Mouse (Mus musculus) limb, embryonic 11.5 days (tissue): ENCODE results near the gene Prr29. TPM values are rescaled to one million over a fixed set of nuclear protein-coding genes. Genes with fewer than 3 reads are reported as not detected.

Source experiments
- ATAC-seq: fragments of 200-750 bp; cut with Nextera tagmentation; 2 replicates; pipeline ENCODE4 v1.8.0; 2017; ENCODE audit warnings: low read depth; ENCODE audit not compliant: insufficient number of reproducible peaks, low FRiP score, low TSS enrichment
- DNase-seq: peaks from one replicate; pipeline ENCODE4 v3.0.0-alpha.2; 2015; ENCODE audit warnings: low spot score
- H3K27ac ChIP-seq: fragments of 300-500 bp; sonication (generic); replicated peaks from 2 replicates; pipeline ENCODE4 v1.5.1; 2014; ENCODE audit warnings: low read depth, mild to moderate bottlenecking, low read length
- H3K27me3 ChIP-seq: fragments of 300-500 bp; sonication (generic); 2 replicates; pipeline ENCODE4 v1.6.1; 2014; ENCODE audit warnings: mild to moderate bottlenecking, low read length, mixed read lengths; ENCODE audit not compliant: control insufficient read depth, insufficient read depth
- H3K36me3 ChIP-seq: fragments of 300-500 bp; sonication (generic); 2 replicates; pipeline ENCODE4 v1.6.1; 2014; ENCODE audit warnings: mild to moderate bottlenecking, low read length, moderate library complexity, mixed read lengths; ENCODE audit not compliant: control insufficient read depth, insufficient read depth
- H3K4me1 ChIP-seq: fragments of 300-500 bp; sonication (generic); 2 replicates; pipeline ENCODE4 v1.6.1; 2014; ENCODE audit warnings: low read length, mixed read lengths; ENCODE audit not compliant: control insufficient read depth, insufficient read depth
- H3K4me2 ChIP-seq: fragments of 300-500 bp; sonication (generic); 2 replicates; pipeline ENCODE4 v1.6.1; 2014; ENCODE audit warnings: low read depth, mild to moderate bottlenecking, moderate library complexity; ENCODE audit not compliant: severe bottlenecking
- H3K4me3 ChIP-seq: fragments of 300-500 bp; sonication (generic); 2 replicates; pipeline ENCODE4 v1.5.1; 2014; ENCODE audit warnings: low read depth, low read length
- H3K9ac ChIP-seq: fragments of 300-500 bp; sonication (generic); 2 replicates; pipeline ENCODE4 v1.6.1; 2014; ENCODE audit warnings: mild to moderate bottlenecking, low read length
- H3K9me3 ChIP-seq: fragments of 300-500 bp; sonication (generic); 2 replicates; pipeline ENCODE4 v1.6.1; 2016; ENCODE audit warnings: low read length; ENCODE audit not compliant: control insufficient read depth
- WGBS: fragments of 180-500 bp; shearing (Covaris S2); extraction: QIAGEN DNeasy Blood & Tissue Kit; methylation state at CpG from one replicate; pipeline ENCODE4 v1.1.7; 2014; 5-methylcytosine and 5-hydroxymethylcytosine counted together
- polyA plus RNA-seq: library from polyadenylated mRNA; unstranded; fragments of >200 nt; fragmentation: Nextera tagmentation; extraction: Ambion mirVana; gene quantifications from 2 replicates; pipeline ENCODE4 v1.2.1, GENCODE M21; 2014

Prr29 gene
- polyA plus RNA-seq, 1 experiment from 2014 or later, result not detected

DNA sequence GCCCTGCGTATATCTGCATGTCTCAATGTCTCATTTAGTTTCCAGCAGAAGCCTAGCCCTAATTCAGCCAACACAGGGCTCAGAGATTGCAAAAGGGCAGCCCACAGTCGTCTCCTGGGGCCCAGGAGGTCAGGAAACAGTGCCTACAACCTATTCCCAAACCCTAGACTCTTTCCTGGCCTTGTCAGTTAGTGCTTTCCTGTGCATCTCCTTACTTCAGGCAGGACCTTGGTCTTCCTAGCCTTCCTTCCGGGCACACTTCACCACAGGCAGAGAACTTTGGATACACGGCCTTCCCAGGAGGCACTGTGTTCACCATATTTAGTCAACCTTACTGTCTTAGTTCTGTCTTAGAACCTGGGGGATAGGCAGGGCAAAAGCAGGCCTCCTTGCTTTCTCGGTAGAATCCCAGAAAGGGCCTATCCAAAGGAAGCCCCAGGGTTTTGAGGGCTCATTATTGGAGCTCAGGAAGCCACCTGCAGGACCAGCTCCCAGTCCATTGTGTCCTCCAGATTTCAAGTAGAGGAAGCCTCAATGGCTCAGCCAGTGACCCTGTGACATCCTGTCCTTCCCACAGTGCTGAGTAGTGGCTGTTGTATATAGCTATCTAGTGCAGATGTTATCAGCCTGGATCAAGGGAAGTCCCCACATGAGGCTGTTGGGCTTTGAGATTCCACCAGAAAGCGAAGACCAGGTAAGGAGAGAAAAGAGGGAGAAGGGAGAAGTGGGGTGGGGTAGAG lies 17.9 kb downstream of the Prr29 start:
- Histone ChIP-seq H3K9me3 (no peaks in the 10 kb centered on the region), H3K4me3 (no peak overlapping the region), H3K27ac (no peak overlapping the region), H3K36me3 (no peaks in the 10 kb centered on the region), H3K9ac (no peak overlapping the region), H3K4me1 (no peaks in the 10 kb centered on the region), H3K27me3 (no peaks in the 10 kb centered on the region), H3K4me2 (0 out of 2 replicates have a peak overlapping the region, but pooled peaks have one; percentile 4)
- ATAC-seq, result no peak
- 83% methylated on average over 6 of the region's 6 CpGs for WGBS
- no peak for DNase-seq

- Histone ChIP-seq H3K4me2 (no peak overlapping the region), H3K27ac (no peak overlapping the region), H3K4me3 (no peak overlapping the region), H3K36me3 (no peaks in the 10 kb centered on the region), H3K9ac (no peak overlapping the region), H3K27me3 (no peaks in the 10 kb centered on the region), H3K4me1 (no peaks in the 10 kb centered on the region), H3K9me3 (no peaks in the 10 kb centered on the region)
- ATAC-seq (no peak), DNase-seq (no peak)
- 88% methylated on average over 3 of the region's 3 CpGs for WGBS
Observed at GRCm38 (mm10) chr11:106386409-106386808, 21.1 kb downstream of the Prr29 start.

GRCm38 (mm10) chr11:106387020-106387419 lies 21.7 kb downstream of the Prr29 start:
- Histone ChIP-seq H3K9ac (no peak overlapping the region), H3K9me3 (no peaks in the 10 kb centered on the region), H3K27me3 (no peaks in the 10 kb centered on the region), H3K27ac (no peak overlapping the region), H3K4me3 (no peak overlapping the region), H3K36me3 (no peaks in the 10 kb centered on the region), H3K4me2 (no peak overlapping the region), H3K4me1 (no peaks in the 10 kb centered on the region)
- DNase-seq, result no peak
- ATAC-seq, result no peak
- 83% methylated on average over 6 of the region's 6 CpGs for WGBS

DNA sequence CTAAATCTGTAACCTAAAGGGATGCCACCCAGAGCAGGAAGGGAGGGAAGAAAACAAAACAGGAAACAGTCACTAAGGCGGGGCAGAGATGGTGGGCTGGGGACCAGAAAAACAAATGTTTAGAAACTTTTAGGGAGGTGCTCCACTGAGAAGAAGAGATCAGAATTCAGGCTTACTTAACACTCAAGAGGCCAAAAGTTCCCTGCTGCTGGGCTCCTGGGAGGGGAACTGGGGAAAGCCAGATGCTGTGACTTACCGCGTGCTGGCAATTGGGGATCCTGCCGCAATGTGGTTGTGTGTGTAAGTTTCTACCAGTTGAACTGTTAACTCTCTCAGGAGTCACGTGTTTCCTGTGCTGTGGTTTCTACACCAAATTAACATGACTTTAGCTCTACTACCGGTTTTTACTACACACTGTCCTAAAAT lies 22.5 kb downstream of the Prr29 start, which contains the start of gene Icam2:
Icam2 (minus strand) TSS at position 285 of the 426 bp plus-strand sequence.
- H3K4me2 ChIP-seq, result no peak within 1 kb of the TSS
- no peaks in the 10 kb centered on the region for H3K4me1 ChIP-seq
- H3K9ac ChIP-seq, result no peak within 1 kb of the TSS
- no peak within 1 kb of the TSS for H3K4me3 ChIP-seq
- H3K27ac ChIP-seq, result no peak within 1 kb of the TSS
- no peaks in the 10 kb centered on the region for H3K27me3 ChIP-seq
- no peaks in the 10 kb centered on the region for H3K9me3 ChIP-seq
- DNase-seq, result no peak
- H3K36me3 ChIP-seq, result no peaks in the 10 kb centered on the region
- 81% methylated on average over 6 of the region's 6 CpGs for WGBS
- no peak for ATAC-seq

DNA sequence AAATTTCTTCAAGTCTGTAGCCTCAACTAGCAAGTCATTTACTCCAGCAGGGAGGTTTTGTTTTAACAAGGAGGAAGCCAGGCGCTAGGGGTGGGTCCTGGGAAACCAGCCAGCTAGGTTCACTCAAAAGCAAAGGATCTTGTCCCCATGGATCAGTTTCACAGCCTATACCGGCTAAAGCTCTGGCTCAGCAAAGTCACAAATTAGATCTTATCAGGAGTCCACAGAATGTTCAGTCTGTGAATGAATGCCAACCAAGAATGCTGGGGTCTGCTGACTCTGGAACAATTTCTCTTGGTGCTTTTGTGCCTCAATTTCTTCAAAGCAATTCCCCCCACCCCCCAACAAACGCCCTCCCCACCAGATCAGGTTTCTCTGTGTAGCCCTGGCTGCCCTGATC lies 24.3 kb downstream of the Prr29 start:
- no peaks in the 10 kb centered on the region for H3K4me1 ChIP-seq
- H3K9ac ChIP-seq, result no peak overlapping the region
- DNase-seq, result no peak
- ATAC-seq, result no peak
- no peak overlapping the region for H3K4me3 ChIP-seq
- no peaks in the 10 kb centered on the region for H3K36me3 ChIP-seq
- no peak overlapping the region for H3K4me2 ChIP-seq
- 33% methylated on average over 3 of the region's 3 CpGs for WGBS
- H3K27ac ChIP-seq, result no peak overlapping the region
- H3K9me3 ChIP-seq, result no peaks in the 10 kb centered on the region
- no peaks in the 10 kb centered on the region for H3K27me3 ChIP-seq

- Histone ChIP-seq H3K9me3 (no peaks in the 10 kb centered on the region), H3K27ac (no peak overlapping the region), H3K4me2 (no peak overlapping the region), H3K4me1 (no peaks in the 10 kb centered on the region), H3K36me3 (no peaks in the 10 kb centered on the region), H3K9ac (no peak overlapping the region), H3K4me3 (no peak overlapping the region), H3K27me3 (no peaks in the 10 kb centered on the region)
- ATAC-seq (no peak), DNase-seq (no peak)
- 60% methylated on average over 3 of the region's 3 CpGs for WGBS
Observed at GRCm38 (mm10) chr11:106390757-106391156, 25.5 kb downstream of the Prr29 start.

GRCm38 (mm10) chr11:106391546-106392188 lies 26.4 kb downstream of the Prr29 start:
- Histone ChIP-seq H3K4me2 (no peak overlapping the region), H3K4me1 (no peaks in the 10 kb centered on the region), H3K9ac (no peak overlapping the region), H3K27ac (no peak overlapping the region), H3K36me3 (no peaks in the 10 kb centered on the region), H3K9me3 (no peaks in the 10 kb centered on the region), H3K4me3 (no peak overlapping the region), H3K27me3 (no peaks in the 10 kb centered on the region)
- WGBS, result 32% methylated on average over 6 of the region's 6 CpGs
- DNase-seq, result peak; percentile 84
- no peak; the same call in 1 of the 2 replicates for ATAC-seq

DNA sequence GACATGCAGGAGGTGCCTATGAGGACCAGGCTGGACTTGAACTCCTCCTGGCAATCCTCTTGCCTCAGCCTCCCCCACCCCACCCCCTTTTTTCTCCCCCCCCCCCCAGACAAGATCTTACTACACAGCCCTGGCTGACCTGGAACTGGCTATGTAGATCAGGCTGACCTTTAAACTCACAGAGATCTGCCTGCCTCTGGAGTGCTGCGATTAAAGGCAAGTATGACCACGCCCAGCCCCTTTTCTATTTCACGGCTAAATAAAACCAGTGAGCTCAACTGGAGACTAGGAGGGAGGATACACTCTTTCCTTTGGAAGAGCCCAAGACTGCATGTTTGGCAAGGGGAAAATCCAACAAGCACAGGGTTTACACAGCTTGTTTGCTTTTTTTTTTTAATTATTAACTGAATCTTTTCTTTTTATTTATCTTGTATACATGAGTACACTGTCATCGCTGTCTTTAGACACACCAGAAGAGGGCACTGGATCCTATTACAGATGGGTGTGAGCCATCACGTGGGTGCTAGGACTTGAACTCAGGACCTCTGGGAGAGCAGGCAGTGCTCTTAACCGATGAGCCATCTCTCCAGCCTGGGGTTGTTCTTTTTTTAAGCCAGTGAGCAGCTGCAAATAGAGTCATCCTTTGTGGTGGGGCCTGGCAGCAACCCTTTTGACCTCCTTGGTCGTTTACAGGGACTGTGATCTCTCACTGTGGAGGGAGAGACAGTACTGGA lies 27.5 kb downstream of the Prr29 start:
- Histone ChIP-seq H3K27ac (no peak overlapping the region), H3K27me3 (no peaks in the 10 kb centered on the region), H3K4me2 (no peak overlapping the region), H3K4me1 (no peaks in the 10 kb centered on the region), H3K9me3 (no peaks in the 10 kb centered on the region), H3K9ac (no peak overlapping the region), H3K36me3 (no peaks in the 10 kb centered on the region), H3K4me3 (no peak overlapping the region)
- WGBS, result 69% methylated on average over 7 of the region's 7 CpGs
- ATAC-seq (no peak), DNase-seq (no peak)
